Mouse (Mus musculus): ENCODE results near the gene Sbno2.
A peak's percentile ranks its signal among the peaks of the same experiment; 100 is the strongest.
"Not testable (repeated sequence)": the region's sequence is repeated elsewhere in the genome, so short reads cannot be mapped to it uniquely, and the experiment has no call there.

The Sbno2 gene

DNA sequence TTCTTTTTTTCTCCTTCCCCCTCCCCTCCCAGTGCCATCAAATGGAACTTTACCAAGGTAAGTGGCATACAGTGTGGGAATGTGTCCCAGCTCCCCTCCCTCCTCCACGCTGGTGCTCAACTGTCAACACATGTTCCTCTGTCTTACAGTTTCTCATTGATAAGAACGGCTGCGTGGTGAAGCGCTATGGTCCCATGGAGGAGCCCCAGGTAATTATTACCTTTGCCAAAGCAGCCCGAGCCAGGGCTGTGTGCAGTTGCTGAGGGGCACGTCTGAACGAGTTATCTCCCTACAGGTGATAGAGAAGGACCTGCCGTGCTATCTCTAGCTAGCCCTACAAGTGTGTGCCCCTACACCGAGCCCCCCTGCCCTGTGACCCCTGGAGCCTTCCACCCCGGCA, 49.5 kb downstream of the Sbno2 start:
- DNase-seq, result no peak

DNA sequence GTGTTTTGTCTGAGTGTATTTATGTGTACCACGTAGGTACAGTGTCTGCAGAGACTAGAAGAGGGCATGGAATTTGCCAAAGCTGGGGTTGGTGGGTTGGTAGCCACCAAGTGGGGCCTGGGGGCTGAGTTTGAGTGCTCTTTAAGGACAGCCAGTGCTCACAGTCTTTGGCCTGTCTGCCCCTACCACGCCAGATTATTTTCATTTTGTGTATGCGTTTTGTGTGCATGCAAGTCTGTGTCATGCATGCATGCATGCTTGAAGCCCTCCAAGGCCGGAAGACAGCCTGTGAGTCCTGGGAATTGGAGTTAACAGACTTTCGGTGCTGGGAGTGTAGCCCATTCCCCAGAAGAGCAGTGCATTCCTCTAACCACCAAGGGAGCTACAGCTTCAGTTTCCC, 50.0 kb downstream of the Sbno2 start:
- no peak for DNase-seq

DNA sequence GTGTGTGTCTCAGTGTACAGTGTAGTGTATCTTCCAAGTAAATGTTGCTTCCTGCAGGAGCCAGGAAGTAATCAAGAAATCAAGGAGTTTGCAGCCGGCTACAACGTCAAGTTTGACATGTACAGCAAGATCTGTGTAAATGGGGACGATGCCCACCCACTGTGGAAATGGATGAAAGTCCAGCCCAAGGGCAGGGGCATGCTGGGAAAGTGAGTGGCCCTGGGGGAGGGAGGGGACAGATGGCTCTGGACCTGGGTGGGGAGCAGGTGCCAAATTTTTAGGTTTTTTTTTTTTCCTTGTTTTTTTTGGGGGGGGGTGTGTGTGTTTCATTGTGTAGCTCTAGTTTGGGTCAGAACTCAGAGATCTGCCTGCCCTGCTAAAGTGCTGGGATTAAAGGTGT, 50.5 kb downstream of the Sbno2 start:
- DNase-seq, result not testable (repeated sequence)

DNA sequence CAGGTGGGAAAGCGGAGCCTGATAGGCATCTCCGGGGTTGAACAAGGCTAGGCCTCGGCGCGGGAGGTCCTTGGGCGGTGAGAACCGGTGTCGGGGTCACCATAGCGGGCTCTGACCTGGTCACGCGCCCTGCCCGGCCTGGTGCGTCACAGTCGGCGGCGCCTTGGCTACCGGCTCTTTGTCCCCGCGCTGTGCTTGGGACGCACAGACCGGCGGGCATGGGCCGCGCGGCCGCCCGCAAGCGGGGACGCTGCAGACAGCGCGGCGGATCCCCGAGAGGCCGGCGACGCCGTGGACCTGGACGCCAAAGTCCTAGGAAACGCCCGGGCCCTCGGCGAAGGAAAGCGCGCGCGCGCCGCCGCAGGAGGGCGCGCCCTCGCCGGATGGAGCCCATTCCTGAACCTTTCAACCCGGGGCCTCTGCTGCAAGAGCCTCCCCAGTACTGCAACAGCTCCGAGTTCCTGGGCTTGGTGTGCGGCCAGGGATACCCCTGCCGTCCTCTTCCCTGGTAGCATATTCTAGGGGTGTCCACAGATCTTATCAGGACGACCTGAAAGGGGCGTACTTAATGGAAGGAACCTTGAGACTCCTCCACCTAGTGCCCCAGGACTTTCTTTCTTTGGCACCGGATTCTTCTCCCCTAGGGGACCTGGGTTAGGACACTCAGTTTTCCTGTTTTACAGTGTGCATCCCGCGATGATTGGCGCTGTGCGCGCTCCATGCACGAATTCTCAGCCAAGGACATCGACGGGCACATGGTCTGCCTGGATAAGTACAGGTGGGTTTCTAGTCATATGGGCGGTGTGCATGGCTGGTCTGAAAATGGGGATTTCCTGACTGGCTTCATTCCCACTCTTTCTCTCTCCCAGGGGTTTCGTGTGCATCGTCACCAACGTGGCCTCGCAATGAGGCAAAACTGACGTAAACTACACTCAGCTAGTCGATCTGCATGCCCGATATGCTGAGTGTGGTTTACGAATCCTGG, 51.2 kb downstream of the Sbno2 start:
- peak; percentile 73 to 78 for DNase-seq

DNA sequence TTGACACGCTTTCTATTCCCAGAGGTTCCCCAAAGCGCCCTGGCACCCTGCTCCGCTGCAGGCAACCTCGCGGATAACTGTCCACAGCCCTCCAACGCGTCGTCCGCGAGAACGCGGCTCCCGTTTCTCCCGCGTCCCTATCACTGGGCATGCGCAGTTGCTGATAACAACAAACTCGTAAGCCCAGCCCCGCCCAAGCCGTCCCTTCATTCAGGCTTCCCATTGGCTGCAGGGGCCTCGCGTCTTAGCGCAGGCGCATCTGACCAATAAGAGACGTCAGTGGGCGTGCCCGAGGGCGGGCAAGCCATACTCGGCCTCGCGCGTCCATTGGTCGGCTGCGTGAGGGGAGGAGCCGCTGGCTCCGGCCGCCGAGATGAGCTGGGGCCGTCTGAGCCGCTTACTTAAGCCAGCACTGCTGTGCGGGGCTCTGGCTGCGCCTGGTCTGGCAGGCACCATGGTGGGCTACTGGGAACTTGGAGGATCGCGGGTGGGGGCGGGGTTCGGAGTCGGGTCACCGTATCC, 52.1 kb downstream of the Sbno2 start:
- peak; percentile 99 to 100 for DNase-seq

DNA sequence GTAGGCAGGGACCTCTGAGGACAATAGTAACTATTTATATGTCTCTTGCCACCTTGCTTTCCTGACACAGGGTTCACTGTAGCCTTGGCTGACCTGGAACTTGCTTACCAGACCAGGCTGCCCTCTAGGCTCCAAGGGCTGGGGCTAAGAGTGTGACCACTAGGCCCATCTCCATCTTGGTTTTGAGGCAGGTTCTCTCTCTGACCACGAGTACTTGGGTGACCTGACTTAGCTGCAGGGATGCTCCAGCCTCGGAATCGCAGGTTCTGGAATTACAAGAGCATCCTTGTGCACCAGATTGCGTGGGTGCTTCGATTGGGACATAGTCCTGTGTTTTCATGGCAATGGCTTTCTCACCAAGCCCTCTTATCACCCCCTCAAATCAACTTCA, 53.0 kb downstream of the Sbno2 start:
- no peak for DNase-seq

DNA sequence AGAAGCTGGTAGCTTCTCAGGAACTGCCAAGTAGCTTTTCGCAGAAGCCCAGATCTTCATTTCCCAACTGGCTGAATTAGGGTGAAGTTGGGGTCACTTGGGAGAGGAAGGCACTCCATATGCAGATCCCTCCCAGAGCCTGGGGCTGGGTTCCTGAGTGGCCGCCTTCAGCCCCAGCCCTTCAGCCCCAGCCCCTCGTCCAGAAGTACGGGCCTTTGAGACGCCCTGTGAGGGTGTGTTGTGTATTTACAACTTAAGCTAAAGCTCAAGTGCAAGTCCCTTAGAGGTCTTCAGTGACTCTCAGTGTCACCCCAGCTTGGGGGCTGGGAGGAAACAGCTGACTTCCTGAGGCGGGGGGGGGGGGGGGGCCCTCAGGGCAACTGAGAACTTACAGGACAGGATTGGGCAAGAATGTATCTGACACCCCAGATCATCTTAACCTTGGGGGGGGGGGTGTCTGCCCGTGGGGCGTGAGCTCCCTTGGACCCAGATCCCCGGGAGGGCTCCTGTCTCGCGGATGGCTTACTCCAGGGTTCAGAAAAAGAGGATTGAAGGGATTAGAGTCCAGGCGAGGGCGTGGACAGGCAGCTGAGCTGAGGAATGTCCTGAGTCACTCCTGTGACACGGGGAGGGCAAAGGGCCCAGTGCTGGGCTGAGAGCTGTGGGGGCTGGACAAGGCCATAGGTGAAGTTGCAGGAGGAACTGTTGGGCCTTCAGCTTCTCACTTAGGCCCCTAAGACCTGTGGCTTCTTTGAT, 53.6 kb downstream of the Sbno2 start:
- peak; percentile 42 to 67 for DNase-seq

DNA sequence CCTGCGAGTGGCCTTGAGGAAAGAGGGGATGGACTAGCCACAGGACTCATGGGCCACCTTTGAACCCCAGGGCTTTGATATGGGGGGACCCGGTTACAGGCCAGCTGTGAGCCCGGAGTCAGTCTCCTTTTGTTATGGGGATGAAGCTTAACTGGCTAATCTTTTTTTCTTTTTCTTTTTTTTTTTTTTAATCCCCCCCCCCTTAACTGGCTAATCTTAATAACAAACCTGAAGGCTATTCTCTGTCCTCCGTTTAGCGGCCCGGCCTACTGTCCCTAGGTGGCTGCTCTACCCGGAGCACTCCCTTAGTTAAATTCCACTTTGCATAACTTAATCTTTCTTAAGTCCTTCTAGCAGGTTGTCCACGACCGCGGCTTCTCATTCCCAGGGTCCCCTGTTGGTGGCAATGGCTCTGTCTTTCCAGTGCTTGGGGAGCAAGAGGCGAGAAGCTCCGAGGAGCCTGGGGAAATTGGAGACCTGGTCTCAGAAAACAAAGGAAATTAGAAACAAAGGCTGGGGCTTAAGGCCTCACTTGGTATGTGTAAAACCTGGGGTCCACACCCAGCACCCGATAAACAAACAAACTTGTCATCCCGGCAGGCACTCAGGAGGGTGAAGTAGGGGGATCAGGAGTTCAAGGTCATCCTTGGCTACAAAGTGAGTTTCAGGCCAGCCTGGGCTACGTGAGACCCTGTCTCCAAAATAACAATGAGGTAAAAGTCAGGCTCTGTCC, 54.3 kb downstream of the Sbno2 start:
- DNase-seq, result no peak

DNA sequence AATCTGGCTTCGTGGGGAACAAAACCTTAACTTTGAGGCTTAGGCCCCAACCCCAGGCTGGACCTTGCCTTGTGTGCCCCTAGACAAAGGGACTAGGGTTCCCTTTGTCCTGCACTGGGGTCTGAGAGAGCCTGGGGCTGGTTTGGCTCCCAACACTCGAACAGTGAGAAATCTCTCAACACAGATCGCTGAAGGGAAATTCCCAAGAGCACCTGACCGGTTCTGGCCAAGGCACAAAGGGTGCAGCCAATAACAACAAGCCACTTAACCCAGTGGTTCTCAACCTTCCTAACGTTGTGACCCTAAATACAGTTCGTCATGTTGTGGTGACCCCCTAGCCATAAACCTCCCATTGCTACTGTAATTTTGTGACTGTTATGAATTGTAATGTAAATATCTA, 55.1 kb downstream of the Sbno2 start:
- no peak for DNase-seq

DNA sequence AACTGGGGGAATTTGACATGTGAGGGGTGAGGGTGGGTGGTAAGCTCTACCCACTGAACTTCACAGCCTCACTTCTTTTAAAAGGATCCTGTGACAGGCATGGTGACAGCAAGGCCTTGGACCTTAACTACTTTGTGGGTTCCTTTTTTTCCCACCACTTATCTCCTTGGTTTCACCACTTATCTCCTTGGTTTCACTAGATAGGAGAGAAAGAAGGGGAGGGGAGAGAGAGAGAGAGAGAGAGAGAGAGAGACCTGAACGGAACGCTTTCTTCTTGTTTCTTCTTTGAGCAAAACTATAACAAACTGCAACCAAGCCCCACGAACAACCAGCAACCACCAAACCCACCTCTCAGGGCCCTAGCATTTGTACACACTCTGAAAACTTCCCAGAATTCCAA, 56.5 kb downstream of the Sbno2 start:
- no peak for DNase-seq

DNA sequence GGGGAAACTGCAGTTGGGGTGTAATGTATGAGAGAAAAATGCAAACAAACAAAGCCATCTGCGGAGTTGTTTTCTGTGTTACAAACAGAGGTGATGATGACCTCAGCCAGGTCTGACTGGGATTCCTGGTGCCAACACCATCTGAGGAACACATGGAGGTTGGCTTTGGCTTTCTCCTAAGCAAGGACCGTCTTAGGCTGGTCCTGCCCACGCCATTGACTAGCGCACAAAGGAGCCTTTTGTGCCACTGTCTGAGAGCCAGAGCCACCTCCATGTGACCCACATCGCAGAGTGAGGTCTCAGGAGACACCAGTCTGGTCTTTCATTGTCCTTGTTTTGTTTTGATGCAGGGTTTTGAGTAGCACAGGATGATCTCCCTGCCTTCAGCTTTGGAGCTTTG, 57.0 kb downstream of the Sbno2 start:
- no peak for DNase-seq

DNA sequence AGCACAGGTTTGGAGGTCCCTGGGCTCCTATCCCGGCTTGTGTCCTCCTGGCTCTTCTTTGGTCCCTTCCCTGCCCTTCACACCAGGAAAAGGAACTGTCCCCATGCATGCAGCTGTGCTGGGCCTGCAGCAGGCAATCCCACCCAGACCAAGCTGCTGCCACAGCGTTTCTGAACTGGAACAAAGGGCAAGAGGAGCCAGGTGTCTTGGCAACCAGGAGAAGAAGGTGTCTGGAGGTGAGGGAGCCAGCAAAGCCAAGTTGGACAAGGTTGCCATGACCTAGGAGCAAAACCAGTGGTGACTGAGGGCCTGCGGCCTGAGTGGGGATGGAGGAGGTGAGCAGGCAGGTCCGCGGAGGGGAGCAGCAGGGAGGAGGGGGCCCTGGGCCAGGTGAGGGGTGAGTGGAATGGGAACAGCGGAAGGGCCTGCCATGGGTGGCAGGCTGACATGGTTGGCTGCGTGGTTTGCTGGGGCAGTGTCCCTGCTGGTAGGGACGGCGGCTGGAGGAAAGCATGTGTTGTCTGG, 58.3 kb downstream of the Sbno2 start, which contains the start of gene Gpx4:
Gpx4 (plus strand) TSS at position 126 of the 525 bp plus-strand sequence.
- no peak for DNase-seq

DNA sequence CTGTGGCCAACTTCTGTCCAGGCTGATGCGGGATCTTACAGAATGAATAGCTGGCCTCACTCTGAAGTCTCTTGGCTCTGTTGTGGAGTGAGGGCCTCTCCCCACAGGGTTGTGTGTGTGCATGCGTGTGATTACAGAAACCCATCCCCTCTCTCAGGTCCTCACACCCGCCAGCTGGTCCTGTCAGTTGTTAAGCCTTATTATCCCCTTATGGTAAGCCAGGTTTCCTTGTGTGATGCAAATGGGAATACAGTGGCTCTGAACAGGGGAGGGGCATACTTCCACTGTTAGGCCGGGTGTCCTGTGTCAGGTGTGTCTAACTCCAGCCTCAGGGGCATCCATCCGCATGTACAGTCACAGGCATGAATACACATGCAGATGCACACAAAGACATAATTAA, 59.6 kb downstream of the Sbno2 start:
- no peak for DNase-seq

DNA sequence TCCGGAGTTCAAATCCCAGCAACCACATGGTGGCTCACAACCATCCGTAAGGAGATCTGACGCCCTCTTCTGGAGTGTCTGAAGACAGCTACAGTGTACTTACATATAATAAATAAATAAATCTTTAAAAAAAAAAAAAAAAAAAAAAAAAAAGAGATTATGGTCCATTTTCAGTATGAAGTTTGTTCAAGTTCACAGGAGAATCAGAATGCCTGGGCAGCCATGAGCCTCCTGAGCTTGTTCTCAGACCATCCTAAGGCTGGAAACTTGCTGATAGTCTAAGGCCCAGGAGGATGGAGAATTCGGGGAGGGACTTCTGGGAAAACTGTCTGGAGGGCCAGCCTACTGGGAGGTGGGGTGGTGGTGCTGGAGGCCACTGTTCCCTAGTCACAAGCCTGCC, 60.0 kb downstream of the Sbno2 start:
- not testable (repeated sequence) for DNase-seq

DNA sequence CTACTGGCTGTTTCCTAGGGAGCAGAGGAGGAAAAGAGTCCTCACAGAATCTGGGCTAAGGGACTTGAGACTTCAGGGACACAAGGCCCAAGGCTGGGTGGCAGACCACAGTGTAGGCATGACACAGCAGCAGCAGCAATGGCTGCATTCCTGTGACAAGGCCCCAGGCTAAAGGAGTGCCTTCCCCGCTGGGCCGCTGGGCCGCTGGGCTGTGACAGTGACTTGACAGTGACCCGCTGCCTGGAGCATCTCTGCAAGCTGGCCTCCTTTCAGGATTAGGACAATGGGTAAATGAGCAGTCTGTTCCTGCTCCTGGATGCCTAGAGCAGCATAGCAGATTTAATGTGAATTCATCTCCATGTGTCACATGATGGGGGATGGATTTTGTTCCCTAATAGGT, 61.3 kb downstream of the Sbno2 start:
- DNase-seq, result no peak

DNA sequence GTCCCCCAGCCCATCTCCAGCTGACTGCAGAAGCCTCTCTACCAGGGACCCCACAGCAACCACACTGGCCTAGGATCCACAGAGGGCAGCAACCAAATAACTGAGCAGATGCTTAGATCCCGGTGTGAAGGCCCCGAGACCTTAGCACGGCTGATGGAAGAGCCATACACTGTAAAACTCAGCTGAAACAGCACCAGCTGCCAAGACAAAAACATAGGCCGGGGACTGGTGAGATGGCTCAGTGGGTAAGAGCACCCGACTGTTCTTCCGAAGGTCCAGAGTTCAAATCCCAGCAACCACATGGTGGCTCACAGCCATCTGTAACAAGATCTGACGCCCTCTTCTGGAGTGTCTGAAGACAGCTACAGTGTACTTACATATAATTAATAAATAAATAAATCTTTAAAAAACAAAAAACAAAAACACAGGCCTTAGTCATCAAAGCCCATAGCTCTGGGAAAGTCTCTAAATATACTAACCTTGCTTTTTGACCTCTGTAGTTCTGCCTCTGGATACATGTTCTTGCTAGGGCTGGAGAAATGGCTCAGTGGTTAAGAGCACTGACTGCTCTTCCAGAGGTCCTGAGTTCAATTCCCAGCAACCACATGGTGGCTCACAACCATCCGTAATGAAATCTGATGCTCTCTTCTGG, 63.8 kb downstream of the Sbno2 start:
- not testable (repeated sequence) for DNase-seq

DNA sequence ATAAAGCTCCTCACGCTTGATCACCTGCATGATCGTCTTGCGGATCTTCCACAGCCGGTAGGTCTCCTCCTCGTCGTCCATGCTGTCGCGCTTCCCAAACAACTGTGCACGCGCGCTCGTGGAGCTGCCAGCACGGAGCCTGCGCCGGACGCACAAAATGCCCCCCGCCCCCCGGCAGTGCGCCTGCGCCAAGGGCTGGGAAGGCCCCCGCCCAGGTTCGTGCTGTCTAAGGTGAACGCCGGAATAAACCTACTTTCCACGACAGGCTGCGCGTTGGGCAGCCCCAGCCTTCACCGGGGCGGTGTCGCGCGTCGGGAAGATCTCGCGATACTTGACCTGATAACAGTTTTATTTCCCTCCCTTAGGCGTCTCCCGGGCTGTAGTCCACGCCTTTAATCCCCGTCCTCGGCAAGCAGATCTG, 65.8 kb downstream of the Sbno2 start, which contains the start of gene Polr2e:
Polr2e (minus strand) TSS at position 237 of the 421 bp plus-strand sequence.
- DNase-seq, result peak; percentile 96 to 97

DNA sequence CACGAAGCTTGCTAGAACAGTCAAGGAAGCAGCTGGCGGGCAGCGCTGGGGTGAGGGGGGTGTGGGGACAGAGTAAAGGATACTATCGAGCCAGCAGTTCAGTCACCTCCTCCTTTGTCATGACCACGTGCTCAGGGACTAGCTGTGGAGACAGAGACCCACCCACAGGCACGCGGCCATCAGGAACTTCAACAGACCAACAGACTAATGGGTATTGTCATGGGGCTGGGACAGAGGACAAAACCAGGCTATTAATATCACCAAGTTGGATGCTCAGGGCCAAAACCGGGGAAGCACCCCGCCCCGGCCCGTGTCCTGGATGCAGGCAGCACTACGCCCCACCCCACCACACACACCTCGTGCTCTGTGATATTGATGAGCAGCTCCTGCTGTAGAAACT, 68.5 kb downstream of the Sbno2 start:
- peak in 1 of 2 experiments; percentile 14 for DNase-seq

DNA sequence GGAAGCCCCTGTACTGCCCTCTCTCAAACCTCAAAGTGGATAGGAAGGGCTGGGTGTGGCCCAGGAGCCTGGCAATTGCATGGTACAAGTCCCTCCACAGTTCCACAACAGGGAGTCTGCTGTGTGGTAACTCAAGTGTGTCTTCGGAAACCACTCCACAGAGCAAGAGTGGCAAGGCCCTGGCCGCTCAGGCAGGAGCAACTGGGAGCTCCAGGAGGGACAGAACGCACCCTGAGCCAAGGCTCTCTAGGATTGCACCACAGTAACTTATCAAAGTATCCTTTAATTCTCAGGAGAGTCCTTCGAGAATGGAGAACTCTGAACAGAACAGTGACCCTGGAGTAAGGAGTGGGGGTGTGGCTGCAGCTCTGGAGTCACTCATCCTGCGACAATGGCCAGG, 69.7 kb downstream of the Sbno2 start:
- DNase-seq, result no peak

DNA sequence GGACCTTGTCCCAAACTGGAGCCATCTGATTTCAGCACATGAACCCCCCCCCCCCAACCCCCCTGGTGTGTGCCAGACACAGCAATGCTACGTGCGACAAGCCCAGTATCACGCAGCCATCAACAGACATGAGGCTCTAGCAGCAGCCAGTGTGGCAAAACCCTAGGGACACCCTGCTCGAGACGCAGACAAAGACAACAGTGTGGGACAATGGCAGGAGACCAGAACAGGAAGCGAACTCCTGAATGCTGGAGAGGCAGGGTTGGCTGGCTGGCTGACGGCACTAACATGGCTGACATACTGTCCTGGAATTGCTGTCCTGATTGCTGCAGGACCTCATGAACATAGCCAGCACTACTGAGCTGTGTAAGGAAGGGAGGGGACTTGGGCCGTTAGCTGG, 70.2 kb downstream of the Sbno2 start:
- no peak for DNase-seq

DNA sequence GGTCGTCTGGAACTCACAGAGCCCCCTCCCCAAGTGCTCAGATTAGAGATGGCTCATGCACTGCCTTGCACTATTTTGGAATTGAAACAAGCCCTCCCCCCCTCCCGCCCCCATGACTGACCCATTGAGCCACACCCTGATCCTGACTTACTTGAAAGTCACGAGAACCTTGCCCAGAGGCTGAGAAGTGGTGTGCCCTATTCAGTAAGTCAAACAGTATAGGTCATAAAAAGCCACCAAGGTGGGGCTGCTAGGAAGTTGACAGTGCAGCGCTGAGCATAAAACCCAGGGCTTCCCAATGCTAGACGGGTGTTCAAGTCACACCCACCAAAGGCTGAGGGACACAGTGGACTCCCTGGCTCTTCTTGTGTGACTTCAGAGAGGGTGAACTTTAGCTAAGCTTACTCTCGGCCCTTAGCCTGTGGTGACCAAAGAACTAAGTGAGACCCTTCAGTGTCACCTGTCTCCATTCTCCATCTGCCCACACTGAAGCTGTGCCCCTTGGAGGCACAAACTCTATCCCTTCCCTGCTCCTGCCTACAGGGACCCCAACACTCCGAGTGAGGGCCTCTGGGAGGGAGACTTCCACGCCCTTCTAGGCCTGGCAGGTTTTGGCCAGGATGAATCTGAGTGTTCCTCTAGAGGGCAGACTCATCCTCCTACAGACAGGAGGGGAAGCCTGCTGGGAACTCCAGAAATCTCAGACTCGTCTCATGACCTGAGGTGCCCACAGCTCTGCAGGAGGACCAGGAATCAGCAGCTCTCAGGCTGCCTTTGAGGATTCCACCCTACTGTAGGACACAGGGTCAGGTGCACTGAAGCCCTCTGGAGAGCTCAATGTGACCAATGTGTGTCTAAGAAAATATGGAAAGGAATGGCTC, 71.6 kb downstream of the Sbno2 start:
- peak in 1 of 2 experiments; percentile 50 for DNase-seq

Data from thymus, postnatal 36 days (tissue).